Mouse (Mus musculus): Measurements from ENCODE around the gene Cacna1c. TPM values are rescaled to one million over a fixed set of nuclear protein-coding genes. Genes with fewer than 3 reads are reported as not detected.

Cacna1c gene
- polyA plus RNA-seq, 1 experiment: not detected

- TF ChIP-seq GATA1 (IDR thresholded peaks at IDR 0.05; ENCODE audit: low read length): no peak
These were observed 67.7 kb downstream of the Cacna1c start for GRCm38 (mm10) chr6:119128521-119128920.

DNA sequence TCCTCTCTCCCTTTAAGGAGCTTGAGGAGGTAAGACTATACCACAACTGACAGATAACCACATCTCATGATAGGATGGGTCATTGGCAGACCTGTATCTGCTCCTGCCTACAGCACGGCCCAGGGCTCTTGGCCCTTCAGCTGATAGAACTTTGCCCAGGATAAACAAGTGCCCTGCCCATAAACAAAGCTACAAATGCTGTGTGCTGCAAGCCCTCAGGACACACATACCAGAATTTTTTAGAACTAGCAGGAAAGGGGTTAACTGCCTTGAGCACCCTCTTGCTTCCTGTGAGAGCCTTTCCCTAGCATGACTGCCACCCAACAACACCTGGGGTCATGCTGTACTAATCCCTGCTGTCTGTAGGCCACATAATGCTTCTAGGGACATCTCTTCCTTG, 68.1 kb downstream of the Cacna1c start:
- no peak for TF ChIP-seq GATA1 (IDR thresholded peaks at IDR 0.05; ENCODE audit: low read length)

- TF ChIP-seq GATA1 (IDR thresholded peaks at IDR 0.05; ENCODE audit: low read length): no peak
These were observed 69.2 kb downstream of the Cacna1c start for GRCm38 (mm10) chr6:119126991-119127390.

GRCm38 (mm10) chr6:119118371-119118770, 77.8 kb downstream of the Cacna1c start:
- no peak for TF ChIP-seq GATA1 (IDR thresholded peaks at IDR 0.05; ENCODE audit: low read length)

- no peak for TF ChIP-seq GATA1 (IDR thresholded peaks at IDR 0.05; ENCODE audit: low read length)
These were observed 79.9 kb downstream of the Cacna1c start for GRCm38 (mm10) chr6:119116290-119116689.

DNA sequence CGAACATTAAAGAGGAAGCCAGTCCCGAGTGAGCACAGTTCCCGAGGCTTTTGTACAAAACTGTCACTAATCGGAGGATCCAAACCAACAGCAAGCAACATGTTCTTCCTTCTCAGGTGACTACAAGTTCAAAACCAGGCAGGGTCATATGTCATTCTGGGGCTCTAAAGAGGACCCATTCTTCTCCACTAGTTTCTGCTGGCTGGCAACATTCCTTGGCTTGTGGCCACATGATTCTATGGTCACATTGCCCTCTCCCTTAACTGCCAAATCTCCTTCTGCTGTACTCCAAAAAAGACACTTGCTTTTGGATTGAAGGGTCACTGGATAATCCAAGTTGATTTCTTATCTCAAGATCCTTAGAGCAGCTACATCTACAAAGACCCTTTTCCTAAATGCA, 82.9 kb downstream of the Cacna1c start:
- no peak for TF ChIP-seq GATA1 (IDR thresholded peaks at IDR 0.05; ENCODE audit: low read length)

DNA sequence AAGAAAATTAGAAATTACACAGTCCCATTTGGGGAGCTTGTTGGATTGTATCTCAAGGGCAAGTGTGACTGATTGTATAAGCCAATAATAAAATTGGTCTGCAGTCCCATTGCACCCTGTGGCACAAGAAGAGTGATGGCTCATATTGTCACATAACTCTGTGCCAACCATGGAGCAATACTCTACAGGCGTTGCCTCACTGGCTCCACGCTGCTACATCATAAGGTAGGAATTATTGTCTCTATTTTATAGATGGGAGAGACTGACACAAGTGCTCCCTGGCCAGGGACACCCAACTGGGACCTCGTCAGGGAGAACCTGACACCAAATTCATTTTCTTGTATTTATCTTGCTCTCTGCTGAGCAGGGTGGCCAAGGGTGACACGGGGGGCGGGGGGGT, 85.8 kb downstream of the Cacna1c start:
- TF ChIP-seq GATA1 (IDR thresholded peaks at IDR 0.05; ENCODE audit: low read length): no peak

DNA sequence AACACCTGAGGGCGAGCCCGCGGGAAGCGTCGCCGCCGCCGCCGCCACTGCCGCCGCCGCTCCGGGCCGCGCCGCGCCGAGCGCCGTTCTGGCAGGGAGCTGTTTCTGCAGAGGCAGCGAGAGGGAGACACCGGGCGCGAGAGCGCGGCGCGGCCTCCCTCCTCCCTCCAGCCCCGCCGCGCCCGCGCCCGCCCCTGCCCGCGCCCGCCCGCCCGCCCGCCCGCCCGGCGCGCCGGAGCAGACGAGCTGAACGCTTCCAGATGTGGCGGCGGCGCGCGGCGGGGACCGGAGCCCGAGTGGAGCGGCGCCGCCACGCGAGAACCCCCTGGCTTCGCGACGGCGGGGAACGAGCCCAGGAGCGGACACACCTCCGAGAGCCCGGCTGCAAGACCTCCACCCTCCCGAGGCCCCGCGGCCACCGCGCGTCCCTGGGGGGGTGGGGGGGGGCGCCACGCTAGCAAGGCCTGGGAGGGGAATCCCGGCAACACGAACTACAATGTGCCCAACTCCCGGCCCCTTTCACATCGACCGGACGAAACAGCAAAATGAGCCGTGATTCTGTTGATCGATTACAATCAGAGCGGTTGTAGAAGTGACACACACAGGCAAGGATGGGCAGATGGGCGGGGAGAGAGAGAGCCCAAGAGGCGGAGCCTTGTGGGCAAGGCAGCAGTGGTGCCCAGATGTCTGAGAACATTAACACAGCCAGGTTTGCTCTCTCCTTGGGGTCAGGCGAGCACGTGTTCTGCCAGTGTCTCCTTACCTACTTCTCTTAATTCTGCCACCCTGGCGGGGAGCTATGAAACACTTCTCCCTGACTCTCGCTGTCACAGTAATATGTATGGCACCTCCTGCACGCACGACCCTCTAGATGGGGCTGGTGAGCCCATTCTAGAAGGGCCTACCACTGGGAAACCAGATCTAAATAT, 87.5 kb downstream of the Cacna1c start:
- TF ChIP-seq GATA1 (IDR thresholded peaks at IDR 0.05; ENCODE audit: low read length): no peak

GRCm38 (mm10) chr6:119107856-119108465, 88.3 kb downstream of the Cacna1c start:
- no peak for TF ChIP-seq GATA1 (IDR thresholded peaks at IDR 0.05; ENCODE audit: low read length)

GRCm38 (mm10) chr6:119107140-119107855, 88.9 kb downstream of the Cacna1c start:
- no peak for TF ChIP-seq GATA1 (IDR thresholded peaks at IDR 0.05; ENCODE audit: low read length)

- TF ChIP-seq GATA1 (IDR thresholded peaks at IDR 0.05; ENCODE audit: low read length): no peak
These were observed 89.5 kb downstream of the Cacna1c start for GRCm38 (mm10) chr6:119106726-119107125.

GRCm38 (mm10) chr6:119105651-119106595, 90.3 kb downstream of the Cacna1c start:
- no peak for TF ChIP-seq GATA1 (IDR thresholded peaks at IDR 0.05; ENCODE audit: low read length)

DNA sequence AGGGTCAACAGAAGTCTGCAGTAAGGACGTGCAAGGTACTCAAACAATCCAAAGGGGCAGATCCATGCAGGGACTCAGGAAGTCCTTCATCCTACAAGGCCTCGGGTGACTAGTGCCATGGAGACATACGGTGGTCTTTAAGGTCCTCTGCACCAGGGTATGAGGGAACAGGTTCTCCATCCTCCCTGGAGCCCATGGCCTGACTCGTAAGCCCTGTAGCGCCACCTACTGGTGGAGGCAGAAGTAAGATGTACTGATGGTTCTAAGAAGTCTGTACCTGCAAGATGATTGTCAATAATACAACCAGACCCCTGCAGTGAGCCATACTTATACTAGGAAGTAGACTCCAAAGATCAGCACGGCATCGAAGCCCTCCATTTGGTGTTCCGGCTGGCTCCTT, 92.0 kb downstream of the Cacna1c start:
- TF ChIP-seq GATA1 (IDR thresholded peaks at IDR 0.05; ENCODE audit: low read length): no peak

DNA sequence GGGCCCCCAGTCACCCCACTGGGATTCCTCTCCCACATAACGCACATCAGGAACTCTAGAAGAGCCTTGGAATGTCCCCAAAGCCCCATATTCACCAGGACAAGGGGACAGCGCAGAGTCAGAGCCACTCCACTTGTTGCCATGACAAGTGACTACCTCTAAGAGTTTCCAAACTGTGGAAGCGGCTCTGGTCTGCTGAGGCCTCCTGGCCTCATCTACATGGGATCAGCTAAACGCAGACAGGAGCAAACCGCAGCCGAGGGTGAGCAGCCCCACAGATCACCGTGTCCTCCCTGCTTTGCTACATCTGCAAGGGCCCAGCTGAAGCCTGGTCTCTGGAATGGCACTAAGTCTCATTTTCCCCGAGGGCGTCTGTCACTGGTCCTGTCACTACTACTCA, 93.3 kb downstream of the Cacna1c start:
- TF ChIP-seq GATA1 (IDR thresholded peaks at IDR 0.05; ENCODE audit: low read length): no peak

GRCm38 (mm10) chr6:119099333-119099732, 96.9 kb downstream of the Cacna1c start:
- no peak for TF ChIP-seq GATA1 (IDR thresholded peaks at IDR 0.05; ENCODE audit: low read length)

Measured in G1E-ER4 (cell line).